Mouse (Mus musculus) right cerebral cortex, postnatal 10 days (tissue): ENCODE data around the gene Lcat.

Source experiments
- DNase-seq, 2 experiments: peaks; one replicate each; pipeline ENCODE4 v3.0.0; 2021; ENCODE audit warnings: low spot score in 2 of 2

Lcat gene

GRCm38 (mm10) chr8:105949350-105949749 lies 6.2 kb upstream of the Lcat start:
- peak; percentile 84 to 86 for DNase-seq

DNA sequence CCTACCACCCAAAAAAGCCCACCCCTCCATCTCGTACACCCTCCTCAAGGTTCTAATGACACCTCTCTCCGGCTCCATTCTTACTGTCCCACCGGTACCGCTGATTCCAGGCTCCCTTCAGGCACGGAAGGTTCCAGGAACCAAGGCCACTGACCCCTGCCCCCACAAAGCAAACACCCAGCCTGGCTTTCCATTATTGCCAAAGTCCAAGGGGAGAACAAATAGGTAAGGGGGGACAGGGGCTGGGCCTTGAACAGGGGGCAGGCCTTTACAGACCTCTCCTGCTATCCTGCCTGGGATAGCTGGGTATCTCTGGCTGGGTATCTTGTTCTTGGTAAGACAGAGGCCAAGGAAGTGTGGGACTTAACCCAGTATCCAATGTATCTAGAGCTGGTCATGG lies 640 bp downstream of the Lcat start:
- DNase-seq, result no peak

GRCm38 (mm10) chr8:105942026-105942425 lies 1.2 kb downstream of the Lcat start:
- DNase-seq, result peak in 1 of 2 experiments; percentile 28

DNA sequence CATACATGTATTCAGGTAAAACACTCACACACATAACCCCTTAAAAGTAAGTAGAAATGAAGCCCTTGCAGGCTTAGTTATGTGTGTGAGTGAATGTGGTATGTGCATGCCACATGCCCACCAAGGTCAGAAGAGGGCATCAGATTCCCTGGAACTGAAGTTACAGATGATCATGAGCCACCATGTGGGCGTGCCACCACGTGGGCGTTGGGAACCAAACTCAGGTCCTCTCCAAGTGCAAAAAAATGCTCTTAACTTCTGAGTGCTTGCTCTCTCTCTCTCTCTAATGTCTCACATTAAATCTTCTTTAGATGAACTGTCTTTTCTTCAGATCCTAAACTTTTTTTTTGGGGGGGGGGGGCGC lies 4.9 kb downstream of the Lcat start, which contains the start of gene Psmb10:
Gene Psmb10, minus strand, starts transcription at position 139 of the 364 bp plus-strand sequence.
- DNase-seq, result no peak

DNA sequence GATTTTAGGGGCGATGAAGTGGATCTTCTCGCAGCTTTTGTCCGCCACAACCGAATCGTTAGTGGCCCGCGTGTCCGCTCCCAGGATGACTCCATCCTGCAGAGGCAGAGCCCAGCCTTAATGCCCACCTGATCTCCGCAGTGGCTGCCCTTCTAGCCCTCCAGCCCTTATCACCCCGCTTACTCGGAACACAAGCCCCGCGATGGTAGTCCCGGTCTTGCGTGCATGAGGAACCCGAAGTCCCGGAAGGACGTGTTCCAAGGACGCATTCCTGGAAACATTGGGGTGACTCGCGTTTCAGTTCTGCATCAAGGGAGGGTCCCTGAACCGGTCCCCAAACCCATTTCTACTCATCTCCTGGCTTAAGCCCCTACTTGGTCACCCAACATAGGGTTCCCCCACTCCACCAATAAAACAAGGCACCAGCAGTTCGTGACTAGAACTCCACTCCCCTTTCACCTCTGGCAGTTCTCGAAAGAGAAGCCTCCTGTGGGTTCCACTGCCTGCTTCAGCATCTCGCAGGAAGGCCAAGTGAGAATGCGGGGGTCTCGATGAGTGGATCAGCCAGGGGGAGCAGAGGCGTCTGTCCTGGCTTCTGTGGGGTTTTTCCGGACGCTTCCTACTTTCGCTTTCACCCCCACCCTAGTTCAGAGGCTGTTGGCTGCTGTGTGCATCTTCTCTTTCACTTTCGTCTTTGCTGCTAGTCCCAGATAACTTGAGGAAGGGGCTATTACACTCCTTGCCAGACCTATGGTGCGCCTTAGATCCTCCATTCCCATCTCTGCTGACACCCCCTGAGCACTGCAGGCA lies 5.5 kb downstream of the Lcat start:
- DNase-seq, result peak in 1 of 2 experiments; percentile 56

DNA sequence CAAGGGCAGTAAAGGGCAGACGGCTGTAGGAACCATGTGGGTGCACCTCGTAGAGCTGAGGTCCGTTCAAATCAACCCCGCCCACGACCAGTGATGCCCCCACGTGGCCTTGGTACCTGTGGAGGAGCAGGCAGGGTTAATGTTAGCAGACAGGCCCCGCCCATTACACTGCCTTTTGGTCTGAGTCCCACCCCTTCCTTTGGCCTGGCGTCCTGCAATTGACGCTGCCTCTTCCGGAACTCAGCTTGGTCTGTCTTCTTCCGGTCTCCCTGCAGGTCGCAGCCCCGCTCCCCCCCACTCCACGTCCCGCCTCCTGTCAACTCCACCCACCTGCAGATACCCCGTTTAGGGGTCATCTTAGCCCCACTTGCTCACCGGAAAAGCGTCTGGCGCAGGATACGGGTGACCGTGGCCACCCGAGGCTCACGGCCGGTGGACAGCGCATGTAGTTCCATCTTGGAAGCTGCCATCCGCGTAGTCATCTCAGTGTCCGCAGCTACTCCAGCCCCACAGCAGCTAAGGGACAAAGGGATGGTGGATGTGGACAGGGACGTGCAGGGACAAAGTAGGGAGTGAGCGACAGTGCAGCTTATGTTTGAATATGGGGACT lies 6.2 kb downstream of the Lcat start:
- peak; percentile 92 to 93 for DNase-seq

DNA sequence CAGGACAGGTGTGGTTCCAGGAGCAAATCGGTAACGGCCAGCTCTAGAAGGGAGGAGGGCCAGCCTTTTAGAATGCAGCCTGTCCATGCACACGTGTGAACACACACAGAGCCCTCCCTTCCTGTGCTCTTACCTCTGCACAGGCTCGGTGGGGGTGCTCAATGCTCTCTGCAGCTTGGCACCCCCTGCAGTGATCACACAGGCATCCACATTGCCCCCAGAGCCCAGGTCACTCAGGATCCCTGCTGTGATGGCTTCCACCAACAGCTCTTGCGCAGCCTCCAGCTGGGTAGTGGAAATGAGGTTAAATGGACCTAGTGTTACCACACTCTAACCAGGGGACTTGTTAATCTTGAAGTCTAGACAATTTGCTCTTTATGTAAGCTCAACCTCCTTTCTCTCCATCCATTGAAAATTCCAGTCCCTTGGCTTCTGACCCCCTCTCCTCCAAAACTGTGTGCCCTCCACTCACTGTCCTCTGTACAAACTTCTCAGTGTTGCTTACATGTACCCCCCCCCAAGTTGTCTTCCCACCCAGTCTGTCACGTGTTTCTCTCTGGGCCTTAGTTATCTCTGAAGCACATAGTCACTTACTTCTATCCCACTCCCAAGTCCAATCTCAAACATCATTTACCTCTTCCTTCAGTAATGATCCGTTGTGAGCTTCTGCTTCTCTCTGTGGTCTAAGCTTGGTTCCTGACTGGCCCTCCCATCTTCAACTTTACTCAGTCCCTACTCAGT lies 7.1 kb downstream of the Lcat start:
- DNase-seq, result no peak

DNA sequence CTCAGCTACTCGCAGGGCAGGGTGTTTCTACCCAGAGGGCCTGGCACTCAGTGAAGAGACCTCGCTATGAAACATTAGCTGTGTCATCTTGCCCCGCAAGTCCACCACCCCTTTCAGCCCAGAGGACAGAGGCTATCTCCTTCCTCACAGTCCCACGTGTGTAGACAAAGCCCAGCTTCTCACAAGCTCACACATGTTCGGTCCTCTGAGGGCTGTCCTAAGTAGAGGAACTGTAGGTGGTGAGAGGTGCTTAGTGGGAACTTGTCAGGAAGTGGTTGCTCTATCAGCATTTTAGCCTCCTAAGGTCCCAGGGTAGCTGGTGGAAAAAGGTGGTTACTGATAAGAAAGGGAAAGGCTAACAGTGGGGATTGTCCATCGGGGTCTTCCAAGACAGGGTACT lies 8.1 kb downstream of the Lcat start:
- DNase-seq, result no peak

DNA sequence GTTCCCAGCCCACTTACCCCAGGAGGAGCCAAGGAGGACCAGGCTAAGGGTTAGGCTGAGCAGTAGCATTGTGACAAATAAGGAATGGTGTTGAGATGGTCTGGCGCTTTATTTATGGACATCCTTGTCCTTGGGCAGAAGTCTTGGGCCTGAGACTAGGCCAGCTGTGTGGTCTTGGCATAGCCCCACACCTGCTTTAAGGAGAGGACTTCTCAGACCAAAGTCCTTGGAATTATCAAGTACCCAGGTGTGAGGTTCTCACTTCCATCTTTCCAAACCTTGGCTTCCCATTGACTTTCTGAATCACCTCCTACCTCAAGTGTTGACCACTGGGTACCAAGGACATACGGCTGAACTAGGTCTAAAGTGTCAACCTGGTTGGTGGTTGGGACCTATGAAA lies 9.4 kb downstream of the Lcat start, which contains the start of gene Ctrl:
Gene Ctrl, minus strand, starts transcription at position 101 of the 400 bp plus-strand sequence.
- DNase-seq, result no peak

GRCm38 (mm10) chr8:105932525-105932924 lies 10.7 kb downstream of the Lcat start:
- no peak for DNase-seq

- no peak for DNase-seq
These were observed 11.9 kb downstream of the Lcat start for GRCm38 (mm10) chr8:105931271-105931670.

DNA sequence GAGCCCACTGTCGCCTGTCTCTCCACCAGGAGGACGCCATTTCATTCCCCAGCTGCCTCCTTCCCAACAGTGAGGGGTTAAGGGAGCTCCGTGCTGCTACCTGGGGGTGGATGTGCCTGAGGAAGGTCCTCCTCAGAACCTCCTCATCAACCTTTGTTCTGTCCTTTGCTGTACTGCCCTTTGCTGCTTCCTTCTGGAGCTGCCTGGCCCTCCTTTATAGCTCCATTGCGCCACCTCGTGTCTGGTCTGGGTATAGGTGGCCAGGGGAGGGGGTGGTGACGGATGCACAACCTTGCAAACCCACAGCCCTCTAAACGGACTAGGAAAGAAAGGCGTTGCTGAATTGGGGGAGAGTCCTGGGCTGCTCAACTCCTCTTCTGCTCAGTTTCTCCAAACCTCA lies 12.6 kb downstream of the Lcat start:
- DNase-seq, result peak; percentile 75 to 87

DNA sequence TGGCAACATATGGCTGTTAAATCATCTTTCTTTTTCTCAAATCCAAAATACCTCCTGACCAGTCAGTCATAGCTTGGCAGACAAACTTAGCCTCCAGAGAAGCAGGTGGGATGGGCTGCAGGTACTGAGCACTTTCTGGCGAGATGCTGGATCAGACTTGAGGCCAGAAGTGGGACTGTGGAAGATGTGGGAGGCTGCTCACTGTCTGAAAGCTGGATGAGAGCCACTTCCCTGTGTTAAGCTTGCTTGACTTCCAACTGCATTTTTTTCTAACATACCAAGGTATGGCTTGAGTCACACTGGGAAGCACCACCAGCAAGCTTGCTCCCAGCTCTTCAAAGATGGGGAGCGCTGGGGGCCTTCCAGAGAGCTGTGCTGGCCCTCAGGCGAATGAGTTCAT lies 18.1 kb downstream of the Lcat start:
- no peak for DNase-seq

DNA sequence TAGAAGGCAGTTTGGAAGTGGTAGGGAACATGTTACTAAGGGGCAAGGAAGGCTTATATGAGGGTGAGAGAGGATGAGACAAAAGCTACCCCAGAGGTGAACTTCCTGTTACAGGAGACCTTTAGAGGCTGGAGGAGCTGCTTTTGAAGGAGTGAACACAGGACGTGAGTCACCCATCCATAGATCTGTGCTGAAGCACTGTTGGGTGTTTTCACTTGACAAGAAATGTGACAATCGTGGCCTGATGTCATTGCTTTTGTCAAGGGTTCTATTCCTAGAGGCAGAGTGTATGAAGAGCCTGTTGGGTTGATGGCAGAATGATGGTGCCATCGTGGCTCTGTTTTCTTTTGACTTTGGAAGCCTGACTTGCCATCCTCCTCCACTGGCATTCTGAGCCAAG lies 23.8 kb downstream of the Lcat start:
- DNase-seq, result no peak

DNA sequence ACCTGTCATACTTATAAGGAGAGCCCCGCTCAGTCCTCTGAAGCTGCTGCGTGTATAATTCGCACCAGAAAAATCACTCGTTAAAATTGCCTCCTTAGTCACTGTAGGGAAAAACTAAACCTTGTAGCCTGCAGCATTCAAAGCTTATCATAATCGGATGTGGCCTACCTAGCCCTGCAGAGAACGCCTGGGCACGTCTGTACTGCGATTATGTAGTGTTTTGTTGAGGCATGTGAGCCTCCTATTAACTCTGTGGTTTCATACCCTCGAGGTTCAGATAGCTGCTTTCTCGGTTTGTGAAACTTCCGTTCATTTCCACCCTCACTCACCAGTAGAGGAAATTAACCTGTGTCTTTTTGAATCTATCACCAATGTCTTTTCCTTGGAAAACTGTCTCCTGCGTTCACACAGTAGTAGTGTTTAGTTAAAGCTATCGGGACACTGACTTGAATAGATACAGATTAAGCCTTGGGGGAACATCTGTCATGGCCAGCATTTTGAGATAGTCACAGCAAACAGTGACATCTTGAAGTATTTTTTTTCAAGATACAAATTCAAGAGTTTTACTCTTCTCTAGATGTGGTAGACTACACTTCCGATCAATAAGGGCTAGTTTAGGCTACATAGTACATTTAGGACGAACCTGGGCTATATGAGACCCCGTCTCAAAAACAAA lies 42.1 kb downstream of the Lcat start:
- no peak for DNase-seq

DNA sequence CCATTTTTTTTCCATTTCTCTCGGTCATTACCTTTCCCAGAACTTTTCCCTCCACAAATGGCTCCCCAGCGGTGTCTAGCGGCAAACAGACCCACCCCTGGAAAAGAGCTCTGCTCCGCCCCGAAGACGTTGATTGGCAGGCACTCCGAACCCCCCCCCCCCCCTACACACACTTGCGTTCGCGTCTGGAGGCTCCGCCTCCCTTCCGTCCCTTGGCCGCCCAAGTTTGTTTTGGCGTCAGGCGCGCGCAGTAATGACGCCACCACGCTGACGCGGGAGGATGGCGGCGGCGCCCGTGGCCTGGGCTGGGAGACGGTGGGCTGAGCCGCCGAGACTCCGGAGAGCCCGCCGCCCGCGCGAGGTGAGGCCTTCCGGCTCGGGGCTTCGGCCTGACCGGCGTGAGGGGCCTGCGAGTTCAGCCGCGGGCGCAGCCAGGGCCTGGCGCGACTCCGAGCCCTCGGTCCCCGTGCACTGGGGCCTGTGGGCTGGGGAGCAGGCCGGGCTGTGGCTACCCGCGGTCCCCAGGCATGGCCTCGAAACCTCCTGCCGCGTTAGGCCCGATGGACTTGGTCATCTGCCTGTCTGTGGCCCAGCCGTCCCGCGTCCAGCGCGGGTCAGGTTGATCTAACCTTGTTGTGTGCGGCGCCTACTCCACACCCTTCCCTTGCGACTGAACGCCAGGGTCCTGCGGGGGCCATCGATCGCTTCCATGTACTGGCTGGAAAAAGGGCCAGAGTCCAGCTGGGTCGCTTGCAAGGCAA lies 42.8 kb downstream of the Lcat start, which contains the start of gene Pskh1:
Gene Pskh1, plus strand, starts transcription at position 262 of the 761 bp plus-strand sequence.
- peak; percentile 94 to 95 for DNase-seq

GRCm38 (mm10) chr8:105897801-105898480 lies 45.2 kb downstream of the Lcat start:
- no peak for DNase-seq

DNA sequence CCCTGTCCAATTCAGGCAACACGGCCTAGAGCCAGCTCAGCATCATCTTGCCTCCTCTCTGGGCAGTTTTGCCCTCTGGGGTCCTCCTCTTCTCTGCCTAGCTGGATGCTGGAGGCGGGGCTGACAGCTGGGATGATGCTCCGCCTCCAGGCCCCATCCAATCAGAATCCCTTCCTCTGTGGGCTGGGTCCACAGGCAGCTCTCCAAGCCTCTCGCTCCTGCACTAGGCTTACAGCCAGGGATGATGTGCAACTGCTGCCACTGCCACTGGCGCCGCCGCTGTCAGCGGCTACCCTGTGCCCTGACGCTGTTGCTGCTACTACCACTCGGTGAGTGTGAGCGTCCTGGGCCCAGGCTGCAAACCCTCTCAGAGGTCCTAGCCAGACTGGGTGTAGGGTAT lies 49.8 kb downstream of the Lcat start, which contains the start of gene Nrn1l:
Gene Nrn1l, plus strand, starts transcription at position 229 of the 400 bp plus-strand sequence.
- peak; percentile 88 to 89 for DNase-seq

DNA sequence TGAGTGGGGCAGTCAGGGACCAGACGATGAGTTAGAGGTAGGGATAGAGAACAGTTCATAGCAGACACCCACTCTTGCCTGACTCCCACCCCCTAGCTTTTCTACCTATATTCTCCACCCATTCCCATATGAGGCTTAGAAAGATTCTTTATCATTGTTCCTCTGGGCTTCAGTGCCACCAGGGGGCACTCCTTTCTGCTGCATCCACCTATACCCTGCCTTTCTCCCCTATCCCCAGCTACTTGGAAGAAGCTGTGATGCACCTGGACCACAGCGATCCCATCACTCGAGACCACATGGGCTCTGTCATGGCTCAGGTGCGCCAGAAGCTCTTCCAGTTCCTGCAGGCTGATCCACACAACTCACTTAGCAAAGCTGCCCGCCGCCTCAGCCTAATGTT lies 50.8 kb downstream of the Lcat start:
- DNase-seq, result peak; percentile 46 to 54

DNA sequence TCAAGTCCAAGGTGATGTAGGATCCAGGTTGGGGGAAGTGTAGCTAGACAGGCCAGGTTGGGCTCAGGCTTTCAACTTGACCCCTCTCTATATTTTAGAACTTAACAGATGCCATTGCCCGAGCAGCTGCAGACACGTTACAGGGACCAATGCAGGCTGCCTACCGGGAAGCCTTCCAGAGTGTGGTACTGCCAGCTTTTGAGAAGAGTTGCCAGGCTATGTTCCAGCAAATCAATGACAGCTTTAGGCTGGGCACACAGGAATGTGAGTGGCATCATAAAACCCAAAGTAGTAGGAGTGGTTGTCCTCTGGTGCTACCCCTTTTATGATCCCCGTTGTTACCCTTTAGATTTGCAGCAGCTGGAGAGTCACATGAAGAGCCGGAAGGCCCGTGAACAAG lies 52.3 kb downstream of the Lcat start:
- DNase-seq, result peak; percentile 73 to 79
